Mouse (Mus musculus) stomach, embryonic 16.5 days (tissue): ENCODE results near the gene Afap1. TPM values are rescaled to one million over a fixed set of nuclear protein-coding genes. Genes with fewer than 3 reads are reported as not detected.

Source experiments
- ATAC-seq: fragments of 200-750 bp; cut with Nextera tagmentation; 2 replicates; pipeline ENCODE4 v1.8.0; 2017; ENCODE audit warnings: moderate number of reproducible peaks, moderate TSS enrichment; ENCODE audit not compliant: insufficient read depth, low FRiP score
- H3K27ac ChIP-seq: fragments of 300-500 bp; sonication (generic); 2 replicates; pipeline ENCODE4 v1.5.1; 2014; ENCODE audit warnings: low read length
- H3K27me3 ChIP-seq: fragments of 300-500 bp; sonication (generic); 2 replicates; pipeline ENCODE4 v1.6.1; 2014; ENCODE audit warnings: low read length, control low read depth, mixed read lengths; ENCODE audit not compliant: control insufficient read depth, insufficient read depth
- H3K36me3 ChIP-seq: fragments of 300-500 bp; sonication (generic); 2 replicates; pipeline ENCODE4 v1.6.1; 2014; ENCODE audit warnings: low read length; ENCODE audit not compliant: control insufficient read depth, insufficient read depth
- H3K4me1 ChIP-seq: fragments of 300-500 bp; sonication (generic); 2 replicates; pipeline ENCODE4 v1.6.1; 2014; ENCODE audit warnings: low read length, control low read depth, mixed read lengths; ENCODE audit not compliant: control insufficient read depth, insufficient read depth
- H3K4me2 ChIP-seq: fragments of 300-500 bp; sonication (generic); 2 replicates; pipeline ENCODE4 v1.6.1; 2014; ENCODE audit warnings: low read depth, low read length, mixed read lengths
- H3K4me3 ChIP-seq: fragments of 300-500 bp; sonication (generic); replicated peaks from 2 replicates; pipeline ENCODE4 v1.5.1; 2014; ENCODE audit warnings: mild to moderate bottlenecking, low read length
- H3K9ac ChIP-seq: fragments of 300-500 bp; sonication (generic); 2 replicates; pipeline ENCODE4 v1.6.1; 2014; ENCODE audit warnings: low read length
- H3K9me3 ChIP-seq: fragments of 300-500 bp; sonication (generic); replicated peaks from 2 replicates; pipeline ENCODE4 v1.6.1; 2016; ENCODE audit warnings: low read length, control low read depth; ENCODE audit not compliant: control insufficient read depth
- WGBS: fragments of 180-500 bp; shearing (Covaris S2); extraction: QIAGEN DNeasy Blood & Tissue Kit; methylation state at CpG from one replicate; pipeline ENCODE4 v1.1.7; 2014; 5-methylcytosine and 5-hydroxymethylcytosine counted together
- polyA plus RNA-seq: library from polyadenylated mRNA; unstranded; fragments of >200 nt; fragmentation: Nextera tagmentation; extraction: Ambion mirVana; gene quantifications from 2 replicates; pipeline ENCODE4 v1.2.1, GENCODE M21; 2015

Afap1 gene
- polyA plus RNA-seq, 1 experiment from 2014 or later: 20.4 TPM

GRCm38 (mm10) chr5:35901226-35901809, 8.2 kb downstream of the Afap1 start:
- Histone ChIP-seq H3K4me2 (peak overlapping the region; percentile 9; the same call in 1 of the 2 replicates), H3K27me3 (no peaks in the 10 kb centered on the region), H3K4me3 (no peak overlapping the region), H3K9me3 (no peaks in the 10 kb centered on the region), H3K36me3 (no peaks in the 10 kb centered on the region), H3K9ac (no peak overlapping the region), H3K4me1 (peaks cover 40% of the 10 kb centered on the region), H3K27ac (no peak overlapping the region)
- peak; percentile 48; the same call in 1 of the 2 replicates for ATAC-seq
- 40% methylated on average over 12 of the region's 12 CpGs for WGBS

GRCm38 (mm10) chr5:35903456-35903855, 10.3 kb downstream of the Afap1 start:
- Histone ChIP-seq H3K36me3 (no peaks in the 10 kb centered on the region), H3K4me1 (peaks cover 44% of the 10 kb centered on the region), H3K4me3 (no peak overlapping the region), H3K27me3 (no peaks in the 10 kb centered on the region), H3K9ac (no peak overlapping the region), H3K27ac (no peak overlapping the region), H3K9me3 (no peaks in the 10 kb centered on the region), H3K4me2 (no peak overlapping the region)
- ATAC-seq: no peak
- WGBS: 61% methylated on average over 8 of the region's 8 CpGs

GRCm38 (mm10) chr5:35905283-35905682, 12.2 kb downstream of the Afap1 start:
- Histone ChIP-seq H3K4me3 (no peak overlapping the region), H3K27ac (no peak overlapping the region), H3K36me3 (no peaks in the 10 kb centered on the region), H3K9me3 (no peaks in the 10 kb centered on the region), H3K4me2 (no peak overlapping the region), H3K9ac (no peak overlapping the region), H3K27me3 (no peaks in the 10 kb centered on the region), H3K4me1 (peaks cover 47% of the 10 kb centered on the region)
- 57% methylated on average over 8 of the region's 8 CpGs for WGBS
- no peak for ATAC-seq

- no peaks in the 10 kb centered on the region for H3K36me3 ChIP-seq
- H3K4me3 ChIP-seq: no peak overlapping the region
- H3K4me2 ChIP-seq: no peak overlapping the region
- 62% methylated on average over 4 of the region's 4 CpGs for WGBS
- ATAC-seq: no peak
- H3K27me3 ChIP-seq: no peaks in the 10 kb centered on the region
- H3K9me3 ChIP-seq: no peaks in the 10 kb centered on the region
- H3K9ac ChIP-seq: no peak overlapping the region
- H3K4me1 ChIP-seq: peaks cover 36% of the 10 kb centered on the region
- no peak overlapping the region for H3K27ac ChIP-seq
Observed at GRCm38 (mm10) chr5:35907090-35907489, 14.0 kb downstream of the Afap1 start.

GRCm38 (mm10) chr5:35907633-35908426, 14.7 kb downstream of the Afap1 start:
- Histone ChIP-seq H3K4me1 (peaks cover 36% of the 10 kb centered on the region), H3K4me2 (peak overlapping the region; percentile 23), H3K27ac (peak overlapping the region; percentile 87), H3K4me3 (no peak overlapping the region), H3K36me3 (no peaks in the 10 kb centered on the region), H3K9me3 (no peaks in the 10 kb centered on the region), H3K27me3 (no peaks in the 10 kb centered on the region), H3K9ac (0 out of 2 replicates have a peak overlapping the region, but pooled peaks have one; percentile 43)
- 23% methylated on average over 15 of the region's 15 CpGs for WGBS
- ATAC-seq: peak; percentile 80

GRCm38 (mm10) chr5:35908626-35909443, 15.7 kb downstream of the Afap1 start:
- H3K36me3 ChIP-seq: no peaks in the 10 kb centered on the region
- H3K9ac ChIP-seq: peak overlapping the region; percentile 43; the same call in 1 of the 2 replicates
- H3K4me1 ChIP-seq: peaks cover 29% of the 10 kb centered on the region
- WGBS: 44% methylated on average over 13 of the region's 13 CpGs
- H3K4me2 ChIP-seq: no peak overlapping the region; the same call in 1 of the 2 replicates
- 0 out of 2 replicates have a peak, but pooled peaks have one; percentile 33 for ATAC-seq
- no peaks in the 10 kb centered on the region for H3K27me3 ChIP-seq
- peak overlapping the region; percentile 87 for H3K27ac ChIP-seq
- no peak overlapping the region for H3K4me3 ChIP-seq
- no peaks in the 10 kb centered on the region for H3K9me3 ChIP-seq

- ATAC-seq: no peak
- 82% methylated on average over 12 of the region's 12 CpGs for WGBS
- Histone ChIP-seq H3K27ac (no peak overlapping the region), H3K9ac (no peak overlapping the region), H3K9me3 (no peaks in the 10 kb centered on the region), H3K36me3 (no peaks in the 10 kb centered on the region), H3K4me1 (peaks cover 31% of the 10 kb centered on the region), H3K27me3 (no peaks in the 10 kb centered on the region), H3K4me3 (no peak overlapping the region), H3K4me2 (no peak overlapping the region)
Observed at GRCm38 (mm10) chr5:35915629-35916300, 22.6 kb downstream of the Afap1 start.

GRCm38 (mm10) chr5:35916666-35917065, 23.5 kb downstream of the Afap1 start:
- 73% methylated on average over 5 of the region's 5 CpGs for WGBS
- H3K27ac ChIP-seq: no peak overlapping the region
- no peaks in the 10 kb centered on the region for H3K36me3 ChIP-seq
- H3K27me3 ChIP-seq: no peaks in the 10 kb centered on the region
- ATAC-seq: no peak
- peaks cover 40% of the 10 kb centered on the region for H3K4me1 ChIP-seq
- H3K9ac ChIP-seq: no peak overlapping the region
- H3K4me2 ChIP-seq: no peak overlapping the region
- no peak overlapping the region for H3K4me3 ChIP-seq
- no peaks in the 10 kb centered on the region for H3K9me3 ChIP-seq
